Mouse (Mus musculus): Measurements from ENCODE around the gene Rpl12. TPM values are rescaled to one million over a fixed set of nuclear protein-coding genes. Genes with fewer than 3 reads are reported as not detected.

Rpl12 gene
- polyA plus RNA-seq, 2 experiments, result 162 to 646 TPM

DNA sequence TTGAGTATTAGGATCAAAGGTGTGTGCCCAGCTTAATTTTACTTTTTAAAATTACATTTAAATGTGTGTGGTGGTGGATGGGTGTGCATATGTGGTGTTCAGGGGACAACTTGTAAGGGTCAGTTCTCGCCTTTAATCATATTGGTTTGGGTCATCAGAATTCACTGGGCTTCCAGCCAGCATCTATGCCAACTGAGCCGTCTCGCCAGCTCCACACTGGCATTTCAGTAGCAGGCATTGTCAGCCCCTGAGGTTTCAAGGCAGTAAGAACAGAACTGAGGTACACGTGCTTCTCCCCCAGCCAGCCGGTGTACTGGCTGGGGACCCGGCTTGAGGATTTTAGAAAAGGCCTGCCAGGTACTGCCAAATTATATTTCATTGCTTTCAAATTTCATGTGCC, 35.7 kb downstream of the Rpl12 start:
- no peak for ATAC-seq (ENCODE audit: insufficient read depth)
- Histone ChIP-seq H3K4me3 (ENCODE audit: insufficient read depth in 1 of 2, low read depth in 2 of 2, low read length in 2 of 2) (no peak overlapping the region), H3K27me3 (ENCODE audit: control insufficient read depth, insufficient read depth, low read length) (no peaks in the 10 kb centered on the region), H3K4me2 (ENCODE audit: low read depth) (no peak overlapping the region), H3K9me3 (ENCODE audit: control insufficient read depth, low read length) (no peaks in the 10 kb centered on the region), H3K4me1 (replicated peaks; ENCODE audit: control insufficient read depth in 2 of 2, insufficient read depth in 2 of 2, low read length in 1 of 2) (no peaks in the 10 kb centered on the region), H3K36me3 (replicated peaks; ENCODE audit: control insufficient read depth, insufficient read depth, low read depth) (no peaks in the 10 kb centered on the region), H3K27ac (no peak overlapping the region), H3K9ac (replicated peaks) (no peak overlapping the region)
- no peak for DNase-seq (ENCODE audit: low read depth in 3 of 3, low spot score in 3 of 3)
- 56% methylated on average over 6 of the region's 6 CpGs for WGBS (ENCODE audit: insufficient replicate concordance)
- TF ChIP-seq EP300 (IDR thresholded peaks at IDR 0.05; ENCODE audit: low read depth), result no peak
- no peak for TF ChIP-seq CTCF (IDR thresholded peaks at IDR 0.05; ENCODE audit: low read depth)

DNA sequence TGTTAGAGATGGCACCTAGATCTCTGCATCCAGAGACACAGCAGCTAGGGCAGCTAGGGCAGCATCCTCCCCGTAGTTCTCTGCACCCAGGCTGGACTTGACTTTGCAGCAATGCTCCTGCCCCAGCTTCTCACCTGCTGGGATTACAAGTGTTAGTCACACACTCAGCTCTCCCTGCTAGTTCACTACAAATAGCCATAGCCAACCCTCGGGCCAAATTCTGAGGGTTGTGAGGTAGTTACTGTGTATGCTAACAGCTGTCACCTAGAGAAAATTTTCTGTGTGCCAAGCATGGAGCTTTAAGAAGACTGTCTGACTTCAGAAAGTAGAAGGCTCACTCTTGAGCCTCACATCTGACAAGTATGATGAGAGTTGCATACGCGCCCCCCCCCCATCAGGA, 36.4 kb downstream of the Rpl12 start:
- H3K4me3 ChIP-seq (ENCODE audit: insufficient read depth in 1 of 2, low read depth in 2 of 2, low read length in 2 of 2), result no peak overlapping the region
- no peak for ATAC-seq (ENCODE audit: insufficient read depth)

DNA sequence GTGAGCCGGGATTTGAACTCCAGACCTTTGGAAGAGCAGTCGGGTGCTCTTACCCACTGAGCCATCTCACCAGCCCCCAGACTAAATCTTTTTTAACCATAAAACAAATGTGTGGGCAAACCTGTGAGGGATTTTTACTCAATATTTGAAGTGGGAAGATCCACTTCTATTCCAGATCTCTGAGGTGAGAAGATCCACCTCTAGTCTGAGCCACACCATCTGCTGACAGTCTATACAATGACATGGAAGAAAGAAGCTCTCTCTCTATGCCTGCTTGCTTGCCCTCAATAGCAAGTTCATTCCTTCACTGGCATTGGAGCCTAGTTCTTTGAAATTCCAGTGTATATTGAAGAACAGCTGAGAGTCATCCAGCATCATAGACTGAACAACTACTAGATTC, 38.4 kb downstream of the Rpl12 start:
- H3K27me3 ChIP-seq (ENCODE audit: control insufficient read depth, insufficient read depth, low read length), result no peaks in the 10 kb centered on the region
- H3K27ac ChIP-seq, result no peak overlapping the region
- ATAC-seq (ENCODE audit: insufficient read depth) (no peak), DNase-seq (ENCODE audit: low read depth in 3 of 3, low spot score in 3 of 3) (no peak)
- WGBS (ENCODE audit: insufficient replicate concordance), result 67% methylated on average over 2 of the region's 2 CpGs
- H3K4me1 ChIP-seq (replicated peaks; ENCODE audit: control insufficient read depth in 2 of 2, insufficient read depth in 2 of 2, low read length in 1 of 2), result no peaks in the 10 kb centered on the region
- no peaks in the 10 kb centered on the region for H3K9me3 ChIP-seq (ENCODE audit: control insufficient read depth, low read length)
- H3K36me3 ChIP-seq (replicated peaks; ENCODE audit: control insufficient read depth, insufficient read depth, low read depth), result no peaks in the 10 kb centered on the region
- no peak for TF ChIP-seq CTCF (IDR thresholded peaks at IDR 0.05; ENCODE audit: low read depth)
- no peak for TF ChIP-seq EP300 (IDR thresholded peaks at IDR 0.05; ENCODE audit: low read depth)
- no peak overlapping the region for H3K9ac ChIP-seq (replicated peaks)
- no peak overlapping the region for H3K4me3 ChIP-seq (ENCODE audit: insufficient read depth in 1 of 2, low read depth in 2 of 2, low read length in 2 of 2)
- H3K4me2 ChIP-seq (ENCODE audit: low read depth), result no peak overlapping the region

More for the DNA sequence above, 36.4 kb downstream of the Rpl12 start:
- WGBS (ENCODE audit: insufficient replicate concordance), result 63% methylated on average over 4 of the region's 4 CpGs
- no peaks in the 10 kb centered on the region for H3K36me3 ChIP-seq (replicated peaks; ENCODE audit: control insufficient read depth, insufficient read depth, low read depth)
- H3K9ac ChIP-seq (replicated peaks), result no peak overlapping the region
- H3K27ac ChIP-seq, result no peak overlapping the region
- no peaks in the 10 kb centered on the region for H3K9me3 ChIP-seq (ENCODE audit: control insufficient read depth, low read length)
- no peak overlapping the region for H3K4me2 ChIP-seq (ENCODE audit: low read depth)
- DNase-seq (ENCODE audit: low read depth in 3 of 3, low spot score in 3 of 3), result no peak
- H3K27me3 ChIP-seq (ENCODE audit: control insufficient read depth, insufficient read depth, low read length), result no peaks in the 10 kb centered on the region
- H3K4me1 ChIP-seq (replicated peaks; ENCODE audit: control insufficient read depth in 2 of 2, insufficient read depth in 2 of 2, low read length in 1 of 2), result no peaks in the 10 kb centered on the region
- no peak for TF ChIP-seq CTCF (IDR thresholded peaks at IDR 0.05; ENCODE audit: low read depth)
- no peak for TF ChIP-seq EP300 (IDR thresholded peaks at IDR 0.05; ENCODE audit: low read depth)

DNA sequence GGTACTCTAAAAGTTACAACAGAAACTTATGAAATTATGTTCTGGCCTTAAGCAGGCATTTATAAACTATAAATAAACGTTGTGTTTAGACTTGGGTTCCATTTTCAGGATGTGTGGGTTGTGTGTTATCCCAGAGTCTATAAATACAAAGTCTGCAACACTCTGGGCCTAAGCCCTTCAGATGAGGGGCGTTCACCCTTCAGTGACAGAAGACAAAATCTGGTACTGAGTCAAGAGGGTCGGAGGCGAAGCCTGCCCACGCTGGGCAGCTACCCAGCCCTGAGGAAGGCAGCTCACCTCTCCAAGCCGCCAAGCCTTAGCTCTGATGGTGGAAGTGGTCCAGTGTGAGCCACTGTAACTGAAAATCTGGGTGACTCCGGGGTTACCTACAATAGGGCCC, 40.8 kb downstream of the Rpl12 start:
- no peak for ATAC-seq (ENCODE audit: insufficient read depth)
- 69% methylated on average over 7 of the region's 7 CpGs for WGBS (ENCODE audit: insufficient replicate concordance)
- DNase-seq (ENCODE audit: low read depth in 3 of 3, low spot score in 3 of 3), result no peak
- Histone ChIP-seq H3K4me3 (ENCODE audit: insufficient read depth in 1 of 2, low read depth in 2 of 2, low read length in 2 of 2) (no peak overlapping the region), H3K27ac (no peak overlapping the region), H3K4me2 (ENCODE audit: low read depth) (no peak overlapping the region), H3K9ac (replicated peaks) (no peak overlapping the region), H3K9me3 (ENCODE audit: control insufficient read depth, low read length) (no peaks in the 10 kb centered on the region), H3K4me1 (replicated peaks; ENCODE audit: control insufficient read depth in 2 of 2, insufficient read depth in 2 of 2, low read length in 1 of 2) (no peaks in the 10 kb centered on the region), H3K36me3 (replicated peaks; ENCODE audit: control insufficient read depth, insufficient read depth, low read depth) (no peaks in the 10 kb centered on the region), H3K27me3 (ENCODE audit: control insufficient read depth, insufficient read depth, low read length) (no peaks in the 10 kb centered on the region)
- TF ChIP-seq EP300 (IDR thresholded peaks at IDR 0.05; ENCODE audit: low read depth), result no peak
- TF ChIP-seq CTCF (IDR thresholded peaks at IDR 0.05; ENCODE audit: low read depth), result no peak

DNA sequence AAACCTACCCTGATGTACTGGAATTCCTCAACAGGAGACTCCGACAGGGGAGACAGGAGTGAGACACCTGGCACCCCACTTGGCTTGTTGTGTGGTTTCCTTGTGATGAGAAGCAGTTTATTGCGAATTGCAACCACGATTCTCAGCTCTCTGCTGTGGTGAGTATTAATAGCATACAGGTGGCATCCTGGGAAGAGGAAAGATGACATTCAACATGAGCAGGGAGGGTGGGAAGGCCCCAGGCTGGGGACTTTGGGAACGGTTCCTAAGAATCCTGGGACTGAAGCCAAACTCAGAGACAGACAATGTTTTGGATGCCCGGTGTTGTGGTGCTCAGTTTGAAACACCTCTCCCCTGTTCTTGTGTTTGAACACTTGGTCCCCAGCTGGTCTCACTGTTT, 43.7 kb downstream of the Rpl12 start:
- no peaks in the 10 kb centered on the region for H3K27me3 ChIP-seq (ENCODE audit: control insufficient read depth, insufficient read depth, low read length)
- TF ChIP-seq EP300 (IDR thresholded peaks at IDR 0.05; ENCODE audit: low read depth) (no peak), CTCF (IDR thresholded peaks at IDR 0.05; ENCODE audit: low read depth) (no peak)
- 52% methylated on average over 5 of the region's 5 CpGs for WGBS (ENCODE audit: insufficient replicate concordance)
- DNase-seq (ENCODE audit: low read depth in 3 of 3, low spot score in 3 of 3) (no peak), ATAC-seq (ENCODE audit: insufficient read depth) (no peak)
- no peaks in the 10 kb centered on the region for H3K4me1 ChIP-seq (replicated peaks; ENCODE audit: control insufficient read depth in 2 of 2, insufficient read depth in 2 of 2, low read length in 1 of 2)
- H3K9ac ChIP-seq (replicated peaks), result no peak overlapping the region
- no peak overlapping the region for H3K4me2 ChIP-seq (ENCODE audit: low read depth)
- H3K9me3 ChIP-seq (ENCODE audit: control insufficient read depth, low read length), result no peaks in the 10 kb centered on the region
- no peaks in the 10 kb centered on the region for H3K36me3 ChIP-seq (replicated peaks; ENCODE audit: control insufficient read depth, insufficient read depth, low read depth)
- no peak overlapping the region for H3K27ac ChIP-seq
- no peak overlapping the region for H3K4me3 ChIP-seq (ENCODE audit: insufficient read depth in 1 of 2, low read depth in 2 of 2, low read length in 2 of 2)

Data from liver, embryonic 14.5 days (tissue).